Mouse (Mus musculus): ENCODE measurements at regions not wholly inside any gene's neighbourhood (a gene's known extent, or its start where the extent isn't known, plus 50 kb on each side); places are given as distances from the start of the nearest gene placed in this dataset.

- no peak for ATAC-seq (ENCODE audit: low read depth)
- Histone ChIP-seq H3K27me3 (no peaks in the 10 kb centered on the region), H3K9me3 (no peaks in the 10 kb centered on the region), H3K4me2 (no peak overlapping the region), H3K4me1 (replicated peaks) (no peaks in the 10 kb centered on the region), H3K36me3 (no peaks in the 10 kb centered on the region), H3K27ac (replicated peaks) (no peak overlapping the region), H3K9ac (no peak overlapping the region), H3K4me3 (no peak overlapping the region)
Measured at GRCm38 (mm10) chr8:53096272-53096784, 415.2 kb upstream of the Aga start.

- H3K4me2 ChIP-seq: no peak overlapping the region
- no peaks in the 10 kb centered on the region for H3K4me1 ChIP-seq (replicated peaks)
- no peak overlapping the region for H3K27ac ChIP-seq (replicated peaks)
- H3K9me3 ChIP-seq: no peaks in the 10 kb centered on the region
- 36% methylated on average over 6 of the region's 6 CpGs for WGBS
- H3K27me3 ChIP-seq: no peaks in the 10 kb centered on the region
- no peak overlapping the region for H3K9ac ChIP-seq
- no peaks in the 10 kb centered on the region for H3K36me3 ChIP-seq
- no peak overlapping the region for H3K4me3 ChIP-seq
- peak; percentile 74 for ATAC-seq (ENCODE audit: low read depth)
Measured at GRCm38 (mm10) chr8:53140041-53140440, 371.5 kb upstream of the Aga start.

GRCm38 (mm10) chr8:53148915-53149314 is 362.6 kb upstream of the Aga start:
- no peaks in the 10 kb centered on the region for H3K9me3 ChIP-seq
- no peaks in the 10 kb centered on the region for H3K4me1 ChIP-seq (replicated peaks)
- WGBS: 31% methylated on average over 2 of the region's 2 CpGs
- H3K27me3 ChIP-seq: no peaks in the 10 kb centered on the region
- H3K4me2 ChIP-seq: no peak overlapping the region
- ATAC-seq (ENCODE audit: low read depth): peak; percentile 47; the same call in 1 of the 2 replicates
- no peak overlapping the region for H3K4me3 ChIP-seq
- no peak overlapping the region for H3K9ac ChIP-seq
- no peak overlapping the region for H3K27ac ChIP-seq (replicated peaks)
- no peaks in the 10 kb centered on the region for H3K36me3 ChIP-seq

GRCm38 (mm10) chr8:53164017-53164416 is 347.5 kb upstream of the Aga start:
- Histone ChIP-seq H3K27ac (replicated peaks) (no peak overlapping the region), H3K4me1 (replicated peaks) (no peaks in the 10 kb centered on the region), H3K36me3 (no peaks in the 10 kb centered on the region), H3K9me3 (no peaks in the 10 kb centered on the region), H3K27me3 (no peaks in the 10 kb centered on the region), H3K4me3 (no peak overlapping the region), H3K9ac (no peak overlapping the region), H3K4me2 (no peak overlapping the region)
- ATAC-seq (ENCODE audit: low read depth): no peak
- 71% methylated on average over 3 of the region's 3 CpGs for WGBS

GRCm38 (mm10) chr8:53171694-53172299 is 339.7 kb upstream of the Aga start:
- WGBS: 54% methylated on average over 5 of the region's 5 CpGs
- H3K9me3 ChIP-seq: no peaks in the 10 kb centered on the region
- H3K27ac ChIP-seq (replicated peaks): no peak overlapping the region
- ATAC-seq (ENCODE audit: low read depth): peak; percentile 92
- no peak overlapping the region for H3K4me3 ChIP-seq
- H3K36me3 ChIP-seq: no peaks in the 10 kb centered on the region
- no peaks in the 10 kb centered on the region for H3K4me1 ChIP-seq (replicated peaks)
- H3K27me3 ChIP-seq: no peaks in the 10 kb centered on the region
- H3K9ac ChIP-seq: no peak overlapping the region
- no peak overlapping the region for H3K4me2 ChIP-seq

GRCm38 (mm10) chr8:53192519-53192918 is 319.0 kb upstream of the Aga start:
- Histone ChIP-seq H3K9me3 (no peaks in the 10 kb centered on the region), H3K9ac (no peak overlapping the region), H3K4me3 (no peak overlapping the region), H3K27me3 (no peaks in the 10 kb centered on the region), H3K27ac (replicated peaks) (no peak overlapping the region), H3K4me1 (replicated peaks) (no peaks in the 10 kb centered on the region), H3K4me2 (no peak overlapping the region), H3K36me3 (no peaks in the 10 kb centered on the region)
- WGBS: 70% methylated on average over 1 of the region's 1 CpGs
- no peak for ATAC-seq (ENCODE audit: low read depth)

- no peak overlapping the region for H3K4me3 ChIP-seq
- 85% methylated on average over 5 of the region's 5 CpGs for WGBS
- no peaks in the 10 kb centered on the region for H3K27me3 ChIP-seq
- H3K9ac ChIP-seq: no peak overlapping the region
- H3K27ac ChIP-seq (replicated peaks): no peak overlapping the region
- H3K4me2 ChIP-seq: no peak overlapping the region
- no peaks in the 10 kb centered on the region for H3K9me3 ChIP-seq
- no peak for ATAC-seq (ENCODE audit: low read depth)
- H3K36me3 ChIP-seq: no peaks in the 10 kb centered on the region
- no peaks in the 10 kb centered on the region for H3K4me1 ChIP-seq (replicated peaks)
Measured at GRCm38 (mm10) chr8:53222194-53222593, 289.3 kb upstream of the Aga start.

Data from neural tube, embryonic 13.5 days (tissue).